Mouse (Mus musculus) spleen, postnatal 14 days (tissue): ENCODE data around the gene Sde2.
"Not testable (repeated sequence)": the region's sequence is repeated elsewhere in the genome, so short reads cannot be mapped to it uniquely, and the experiment has no call there.

ENCODE experiments used
- DNase-seq, 2 experiments: peaks; one replicate each; pipeline ENCODE4 v3.0.0; 2021 to 2022; ENCODE audit warnings: low spot score in 2 of 2

Sde2 gene

GRCm38 (mm10) chr1:180883731-180884130, 32.8 kb downstream of the Sde2 start:
- no peak for DNase-seq

GRCm38 (mm10) chr1:180884484-180884883, 33.6 kb downstream of the Sde2 start:
- no peak for DNase-seq

- DNase-seq: peak in 1 of 2 experiments; percentile 25
Measured at GRCm38 (mm10) chr1:180888556-180889042, 37.7 kb downstream of the Sde2 start.

GRCm38 (mm10) chr1:180889172-180889571, 38.2 kb downstream of the Sde2 start:
- DNase-seq: no peak

- peak in 1 of 2 experiments; percentile 43 for DNase-seq
Measured at GRCm38 (mm10) chr1:180889841-180890240, 38.9 kb downstream of the Sde2 start.

- no peak for DNase-seq
Measured at GRCm38 (mm10) chr1:180892808-180893207, 41.9 kb downstream of the Sde2 start, which contains the start of gene Lefty2. TSS of gene Lefty2 (plus strand) at chr1:180893108.

- DNase-seq: not testable (repeated sequence)
Measured at GRCm38 (mm10) chr1:180894088-180894987, 43.4 kb downstream of the Sde2 start.

- DNase-seq: no peak
Measured at GRCm38 (mm10) chr1:180901107-180901506, 50.2 kb downstream of the Sde2 start.

- peak; percentile 61 to 65 for DNase-seq
Measured at GRCm38 (mm10) chr1:180902915-180903314, 52.0 kb downstream of the Sde2 start.

- no peak for DNase-seq
Measured at GRCm38 (mm10) chr1:180903666-180904038, 52.7 kb downstream of the Sde2 start.

- peak; percentile 90 to 92 for DNase-seq
Measured at GRCm38 (mm10) chr1:180904039-180904814, 53.3 kb downstream of the Sde2 start, which contains the start of gene Pycr2. TSS of gene Pycr2 (plus strand) at chr1:180904293.

GRCm38 (mm10) chr1:180904815-180905080, 53.8 kb downstream of the Sde2 start:
- no peak for DNase-seq

GRCm38 (mm10) chr1:180905307-180905706, 54.4 kb downstream of the Sde2 start:
- DNase-seq: no peak

GRCm38 (mm10) chr1:180905876-180906275, 54.9 kb downstream of the Sde2 start:
- no peak for DNase-seq

GRCm38 (mm10) chr1:180906461-180907147, 55.7 kb downstream of the Sde2 start:
- DNase-seq: no peak

GRCm38 (mm10) chr1:180911138-180911537, 60.2 kb downstream of the Sde2 start:
- DNase-seq: no peak

- no peak for DNase-seq
Measured at GRCm38 (mm10) chr1:180911653-180912287, 60.8 kb downstream of the Sde2 start.

GRCm38 (mm10) chr1:180912792-180913191, 61.9 kb downstream of the Sde2 start:
- no peak for DNase-seq

- DNase-seq: no peak
Measured at GRCm38 (mm10) chr1:180913797-180914196, 62.9 kb downstream of the Sde2 start.

GRCm38 (mm10) chr1:180916425-180916824, 65.5 kb downstream of the Sde2 start:
- DNase-seq: no peak

- DNase-seq: no peak
Measured at GRCm38 (mm10) chr1:180917053-180917452, 66.1 kb downstream of the Sde2 start.
